Mouse (Mus musculus) kidney, adult 11 months (tissue): ENCODE results near the gene Zmynd15.

Source experiments
- DNase-seq: peaks from one replicate; pipeline ENCODE4 v3.0.0; 2022

The Zmynd15 gene

DNA sequence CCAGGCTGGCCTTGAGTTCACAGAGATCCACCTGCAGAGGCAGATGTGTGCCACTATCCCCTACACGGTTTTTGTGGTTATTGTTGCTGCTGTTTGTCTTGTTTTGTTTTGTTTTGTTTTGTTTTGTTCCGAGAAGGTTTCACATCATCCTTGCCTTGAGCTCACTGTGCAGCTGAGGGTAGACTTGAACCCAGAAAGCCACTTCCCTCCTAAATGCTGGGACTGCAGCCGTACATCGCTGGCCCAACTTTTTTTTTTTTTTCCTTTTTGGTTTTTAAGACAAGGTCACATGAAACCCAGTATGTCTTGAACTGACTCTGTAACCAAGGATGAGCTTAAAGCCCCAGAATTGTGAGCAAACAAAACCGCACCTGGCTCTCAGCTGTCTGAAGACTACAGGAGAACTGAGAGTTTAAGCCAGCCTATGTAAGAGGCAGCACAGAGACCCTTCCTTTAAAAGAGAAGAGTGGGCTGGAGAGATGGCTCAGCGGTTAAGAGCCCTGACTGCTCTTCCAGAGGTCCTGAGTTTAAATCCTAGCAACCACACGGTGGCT lies 47.8 kb downstream of the Zmynd15 start:
- DNase-seq, result no peak

DNA sequence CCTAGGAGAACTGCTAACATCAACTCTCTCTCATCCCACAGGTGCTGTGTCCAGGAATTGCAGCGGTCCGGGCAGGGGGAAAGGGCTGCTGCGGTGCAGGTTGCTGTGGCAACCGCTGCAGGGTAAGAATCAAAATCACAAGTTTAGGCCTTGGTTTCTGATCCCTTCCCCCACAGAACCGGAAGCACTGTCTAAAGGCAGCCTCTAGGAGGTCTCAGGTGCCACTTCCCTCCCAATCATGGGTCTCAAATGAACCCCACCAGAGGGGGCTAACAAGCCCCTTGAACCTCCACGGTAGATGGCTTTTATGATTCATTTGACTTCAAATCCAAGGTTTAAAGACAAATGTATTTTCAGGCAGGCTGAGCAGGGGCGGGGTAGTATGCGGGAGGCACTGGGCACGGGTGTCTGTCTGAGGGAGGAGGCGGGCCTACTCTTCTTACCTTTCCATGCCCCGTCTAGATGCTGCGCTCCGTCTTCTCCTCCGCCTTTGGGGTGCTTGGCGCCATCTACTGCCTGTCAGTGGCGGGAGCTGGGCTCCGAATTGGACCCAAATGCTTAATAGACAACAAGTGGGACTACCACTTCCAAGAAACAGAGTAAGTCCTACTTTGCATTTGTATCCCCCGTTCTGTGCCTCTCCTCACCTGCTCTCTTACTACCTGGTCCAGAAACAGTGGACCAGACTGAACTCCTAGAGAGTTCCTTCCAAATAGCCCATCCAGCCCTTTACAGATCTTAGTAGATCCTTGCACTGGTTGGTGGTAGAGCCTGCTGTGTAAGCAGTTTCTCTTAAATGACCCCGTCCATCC lies 50.7 kb downstream of the Zmynd15 start:
- peak; percentile 41 for DNase-seq

DNA sequence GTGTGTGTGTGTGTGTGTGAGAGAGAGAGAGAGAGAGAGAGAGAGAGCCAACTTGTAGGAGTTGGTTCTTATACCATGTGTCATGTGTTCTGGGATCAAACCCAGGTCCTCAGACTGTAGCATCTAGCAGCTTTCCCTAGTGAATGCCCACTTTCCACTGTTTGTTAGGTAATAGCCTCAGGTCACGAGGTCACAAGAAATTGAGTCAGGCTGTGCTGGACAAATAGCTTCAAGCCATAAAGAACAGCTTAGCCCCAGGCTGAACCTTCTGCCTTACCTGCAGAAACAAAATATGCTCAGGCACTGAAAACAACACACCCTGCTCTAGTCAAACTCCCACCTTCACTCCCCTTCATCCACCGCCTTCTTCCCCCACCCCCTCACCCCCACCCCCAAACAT lies 52.0 kb downstream of the Zmynd15 start:
- no peak for DNase-seq

- no peak for DNase-seq
Observed at GRCm38 (mm10) chr11:70511825-70512224, 52.6 kb downstream of the Zmynd15 start.

DNA sequence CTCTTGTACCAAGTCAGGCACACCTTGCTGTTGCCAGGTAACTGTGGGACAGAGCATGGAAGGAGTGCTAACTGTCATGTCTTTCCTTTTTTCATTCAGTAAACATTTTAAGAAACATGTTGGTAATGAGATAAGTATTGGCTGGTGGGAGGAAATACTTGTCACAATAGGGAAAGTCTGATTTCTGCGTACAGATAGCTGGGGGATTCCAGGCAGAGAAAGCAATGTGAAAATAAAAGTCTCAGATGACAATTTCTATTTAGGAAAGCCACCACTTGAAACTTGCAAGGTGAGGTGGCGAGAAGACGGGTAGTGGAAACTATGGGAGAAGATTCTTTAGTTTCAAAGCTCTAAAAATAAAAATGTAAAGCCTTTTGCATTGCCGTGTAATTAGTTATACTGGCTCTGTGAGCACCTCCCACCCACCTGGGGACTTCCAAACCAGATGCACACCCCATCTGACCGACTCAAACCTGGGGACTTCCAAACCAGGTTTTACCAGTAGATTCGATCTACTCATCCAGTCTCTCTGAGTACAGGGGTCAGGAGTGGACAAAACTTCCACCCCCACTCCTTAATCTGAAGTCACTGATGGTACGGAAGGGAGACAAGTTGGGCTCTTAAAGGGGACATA lies 53.6 kb downstream of the Zmynd15 start:
- no peak for DNase-seq

DNA sequence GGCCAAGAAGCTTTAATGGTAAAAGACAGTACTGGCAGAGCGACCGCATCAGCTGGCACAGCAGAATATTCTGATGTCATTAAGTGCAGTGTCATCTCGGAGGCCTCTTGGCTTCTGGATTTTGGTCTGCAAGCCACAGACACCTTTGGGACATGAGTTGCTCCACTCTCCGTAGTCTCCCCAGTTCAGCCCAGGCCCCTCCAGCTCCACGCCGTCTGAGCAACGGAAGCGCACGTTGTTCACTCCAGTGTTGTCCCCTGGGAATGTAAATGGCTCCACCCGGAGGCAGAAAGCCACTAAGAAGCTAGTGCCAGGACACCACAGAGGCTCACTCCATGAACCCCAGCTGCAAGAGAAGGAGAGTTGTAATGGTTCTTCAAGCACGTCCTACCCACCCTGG lies 54.3 kb downstream of the Zmynd15 start:
- no peak for DNase-seq

DNA sequence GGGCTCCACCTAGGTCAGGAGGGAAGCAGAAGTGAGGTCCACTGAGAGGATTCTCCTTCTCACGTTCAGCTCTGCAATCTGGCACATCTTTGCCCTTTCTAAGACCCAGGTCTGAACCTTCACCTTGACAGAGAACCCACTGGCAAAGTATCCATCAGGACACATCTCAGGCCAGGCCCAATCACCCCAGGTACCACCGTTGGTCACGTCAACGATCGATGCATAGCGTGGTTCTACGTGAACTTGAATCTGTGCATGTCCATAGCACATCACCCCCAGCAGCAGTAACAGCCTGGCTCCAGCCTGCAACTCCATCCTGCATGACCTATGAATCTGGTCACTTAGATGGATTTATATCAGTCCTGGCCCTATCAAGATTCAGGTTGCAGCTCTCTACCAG lies 55.1 kb downstream of the Zmynd15 start, which contains the start of gene Vmo1:
Vmo1 (minus strand) TSS at position 329 of the 400 bp plus-strand sequence.
- DNase-seq, result no peak
